Mouse (Mus musculus) hindbrain, embryonic 13.5 days (tissue): ENCODE results near the gene Vmn1r138. TPM values are rescaled to one million over a fixed set of nuclear protein-coding genes. Genes with fewer than 3 reads are reported as not detected.
"Not testable (repeated sequence)": the region's sequence is repeated elsewhere in the genome, so short reads cannot be mapped to it uniquely, and the experiment has no call there.

ENCODE experiments used
- ATAC-seq: fragments of 200-750 bp; cut with Nextera tagmentation; 2 replicates; pipeline ENCODE4 v1.8.0; 2017; ENCODE audit warnings: moderate TSS enrichment; ENCODE audit not compliant: low FRiP score
- H3K27ac ChIP-seq: fragments of 300-500 bp; sonication (generic); 2 replicates; pipeline ENCODE4 v1.5.1; 2015; ENCODE audit warnings: inconsistent platforms, mild to moderate bottlenecking, moderate library complexity
- H3K27me3 ChIP-seq: fragments of 300-500 bp; sonication (generic); 2 replicates; pipeline ENCODE4 v1.6.1; 2015; ENCODE audit warnings: mild to moderate bottlenecking, inconsistent platforms
- H3K36me3 ChIP-seq: fragments of 300-500 bp; sonication (generic); 2 replicates; pipeline ENCODE4 v1.6.1; 2015; ENCODE audit warnings: mild to moderate bottlenecking, inconsistent platforms
- H3K4me1 ChIP-seq: fragments of 300-500 bp; sonication (generic); replicated peaks from 2 replicates; pipeline ENCODE4 v1.6.1; 2015; ENCODE audit warnings: inconsistent platforms
- H3K4me2 ChIP-seq: fragments of 300-500 bp; sonication (generic); 2 replicates; pipeline ENCODE4 v1.6.1; 2015; ENCODE audit warnings: inconsistent platforms, mild to moderate bottlenecking, moderate library complexity
- H3K4me3 ChIP-seq: fragments of 300-500 bp; sonication (generic); 2 replicates; pipeline ENCODE4 v1.5.1; 2015; ENCODE audit warnings: mild to moderate bottlenecking, inconsistent platforms
- H3K9ac ChIP-seq: fragments of 300-500 bp; sonication (generic); 2 replicates; pipeline ENCODE4 v1.6.1; 2015; ENCODE audit warnings: mild to moderate bottlenecking, inconsistent platforms
- H3K9me3 ChIP-seq: fragments of 300-500 bp; sonication (generic); 2 replicates; pipeline ENCODE4 v1.6.1; 2016; ENCODE audit warnings: inconsistent platforms
- WGBS: fragments of 180-500 bp; shearing (Covaris S2); methylation state at CpG from one replicate; pipeline ENCODE4 v1.1.7; 2015; 5-methylcytosine and 5-hydroxymethylcytosine counted together
- polyA plus RNA-seq: library from polyadenylated mRNA; unstranded; fragments of >200 nt; fragmentation: Nextera tagmentation; extraction: Ambion mirVana; gene quantifications from 2 replicates; pipeline ENCODE4 v1.2.1, GENCODE M21; 2015

The Vmn1r138 gene
- polyA plus RNA-seq: not detected in 2 replicates

DNA sequence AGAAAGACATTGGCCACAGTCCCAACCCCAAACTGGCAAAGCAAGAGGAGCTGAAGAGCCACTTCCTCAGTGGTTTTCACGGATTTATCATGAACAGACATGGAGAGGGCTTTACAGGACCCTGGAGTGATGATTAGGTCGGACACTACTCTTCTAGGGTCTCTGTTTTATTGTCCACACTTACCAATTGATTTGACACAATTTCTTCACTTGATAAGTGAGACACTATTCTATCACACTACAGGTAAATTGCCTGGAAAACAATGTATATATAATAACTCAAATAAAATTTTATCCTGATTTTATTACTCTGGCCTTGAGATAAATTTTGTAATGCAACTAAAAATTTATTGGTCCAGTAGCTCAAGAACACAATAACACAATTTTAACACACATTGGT lies at the start of gene Vmn1r138:
Vmn1r138 (minus strand) TSS at position 101 of the 400 bp plus-strand sequence.
- not testable (repeated sequence) for H3K36me3 ChIP-seq, H3K4me1 ChIP-seq, ATAC-seq, H3K9me3 ChIP-seq, H3K27me3 ChIP-seq, H3K27ac ChIP-seq, H3K4me2 ChIP-seq, H3K4me3 ChIP-seq, H3K9ac ChIP-seq
- WGBS: no CpG with 5 or more reads among the region's 2 CpGs

DNA sequence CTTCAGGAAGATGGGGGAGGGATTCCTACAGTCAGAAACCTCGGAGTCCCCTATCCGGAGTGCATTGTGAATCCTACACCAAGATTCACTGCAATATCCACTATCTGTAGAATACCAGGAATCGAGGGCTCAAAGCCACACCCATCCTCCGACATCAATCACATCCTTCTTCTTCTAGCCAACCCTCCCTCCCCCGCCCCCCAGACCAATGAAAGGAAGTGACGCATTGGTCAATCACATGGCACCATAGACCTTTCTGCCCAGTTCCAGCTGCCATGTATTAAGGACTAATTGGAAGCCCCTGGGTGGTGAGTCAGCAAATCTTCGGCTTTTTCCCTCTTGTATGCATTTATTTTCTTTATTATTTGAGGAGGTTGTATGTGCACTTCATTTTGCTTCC lies 40.1 kb upstream of the Vmn1r138 start, which contains the start of gene Vmn1r139:
Vmn1r139 (plus strand) TSS at position 301 of the 400 bp plus-strand sequence.
- not testable (repeated sequence) for H3K4me2 ChIP-seq, H3K27me3 ChIP-seq, H3K4me1 ChIP-seq, ATAC-seq, H3K9me3 ChIP-seq, H3K4me3 ChIP-seq, H3K27ac ChIP-seq, H3K36me3 ChIP-seq, H3K9ac ChIP-seq
- WGBS: no CpG with 5 or more reads among the region's 7 CpGs

DNA sequence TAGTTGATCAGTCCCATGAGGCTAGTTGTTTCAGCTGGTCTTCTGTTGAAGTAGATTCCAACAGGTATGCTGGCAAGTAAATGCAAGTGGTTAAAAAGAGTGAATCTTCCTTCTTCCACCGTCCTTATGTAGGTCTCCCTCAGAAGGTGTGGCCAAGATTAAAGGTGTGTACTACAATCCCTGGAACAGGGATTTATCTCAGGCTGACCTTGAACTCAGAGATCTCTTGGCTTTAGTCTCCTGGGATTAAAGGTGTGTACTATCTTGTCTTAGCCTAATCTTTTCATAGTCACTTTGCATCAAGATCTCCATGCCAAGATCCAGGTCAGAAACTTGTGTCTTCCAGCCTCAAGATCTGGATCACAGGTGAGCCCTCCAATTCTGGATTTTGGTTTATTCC lies 27.5 kb upstream of the Vmn1r138 start, which contains the start of gene Gm6176:
Gm6176 (minus strand) TSS at position 101 of the 400 bp plus-strand sequence.
- WGBS: no CpG with 5 or more reads among the region's 1 CpGs
- H3K27me3 ChIP-seq, H3K36me3 ChIP-seq, H3K4me3 ChIP-seq, H3K9me3 ChIP-seq, ATAC-seq, H3K27ac ChIP-seq, H3K4me1 ChIP-seq, H3K4me2 ChIP-seq, H3K9ac ChIP-seq: not testable (repeated sequence)

DNA sequence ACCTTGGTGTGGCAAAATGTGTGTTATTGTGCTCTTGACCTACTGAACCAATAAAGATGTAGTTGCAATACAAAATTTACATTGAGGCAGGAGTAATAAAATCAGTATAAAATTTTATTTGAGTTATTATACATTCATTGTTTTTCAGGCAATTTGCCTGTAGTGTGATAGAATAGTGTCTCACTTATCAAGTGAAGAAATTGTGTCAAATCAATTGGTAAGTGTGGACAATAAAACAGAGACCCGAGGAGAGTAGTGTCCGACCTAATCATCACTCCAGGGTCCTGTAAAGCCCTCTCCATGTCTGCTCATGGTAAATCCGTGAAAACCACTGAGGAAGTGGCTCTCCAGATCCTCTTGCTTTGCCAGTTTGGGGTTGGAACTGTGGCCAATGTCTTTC lies 34.4 kb downstream of the Vmn1r138 start, which contains the start of gene Vmn1r137:
Vmn1r137 (plus strand) TSS at position 301 of the 400 bp plus-strand sequence.
- H3K4me3 ChIP-seq, H3K4me2 ChIP-seq, H3K9ac ChIP-seq, H3K9me3 ChIP-seq, H3K36me3 ChIP-seq, H3K27me3 ChIP-seq, H3K4me1 ChIP-seq, ATAC-seq, H3K27ac ChIP-seq: not testable (repeated sequence)
- no CpG with 5 or more reads among the region's 3 CpGs for WGBS

Other genes with a start within 250 kb of the Vmn1r138 start
- gene Gm4177, start 232.2 kb downstream of the Vmn1r138 start, polyA plus RNA-seq: not detected in 2 replicates
- not detected in 2 replicates for gene Vmn1r135, start 196.5 kb downstream of the Vmn1r138 start, polyA plus RNA-seq
- gene Gm5725, start 184.6 kb downstream of the Vmn1r138 start, polyA plus RNA-seq: not detected in 2 replicates
- not detected in 2 replicates for gene Gm5891, start 107.6 kb downstream of the Vmn1r138 start, polyA plus RNA-seq
- not detected in 2 replicates for gene Vmn1r137, start 34.3 kb downstream of the Vmn1r138 start, polyA plus RNA-seq
- gene Gm6176, start 27.4 kb upstream of the Vmn1r138 start, polyA plus RNA-seq: not detected in 2 replicates
- not detected in 2 replicates for gene Vmn1r139, start 40.2 kb upstream of the Vmn1r138 start, polyA plus RNA-seq
- gene Gm16451, start 89.3 kb upstream of the Vmn1r138 start, polyA plus RNA-seq: not detected in 2 replicates
- not detected in 2 replicates for gene Gm10666, start 105.8 kb upstream of the Vmn1r138 start, polyA plus RNA-seq
- gene Vmn1r142, start 135.1 kb upstream of the Vmn1r138 start, polyA plus RNA-seq: not detected in 2 replicates
- not detected in 2 replicates for gene Vmn1r143, start 160.5 kb upstream of the Vmn1r138 start, polyA plus RNA-seq
- not detected in 2 replicates for gene Gm8653, start 172.4 kb upstream of the Vmn1r138 start, polyA plus RNA-seq
- not detected in 2 replicates for gene Gm8453, start 200.6 kb upstream of the Vmn1r138 start, polyA plus RNA-seq